Mouse (Mus musculus) CH12.LX (cell line): ENCODE results near the gene Bivm. TPM values are rescaled to one million over a fixed set of nuclear protein-coding genes. Genes with fewer than 3 reads are reported as not detected.

Experiments
- DNase-seq: peaks from one replicate; pipeline ENCODE4 v3.0.0-alpha.2; 2013; ENCODE audit errors: extremely low read depth
- H3K27ac ChIP-seq: 2 replicates; pipeline ENCODE4 v1.5.1; 2012; ENCODE audit warnings: low read depth, mild to moderate bottlenecking, control low read depth, moderate library complexity; ENCODE audit not compliant: insufficient read depth
- H3K27me3 ChIP-seq: replicated peaks from 2 replicates; pipeline ENCODE3; 2012; ENCODE audit warnings: inconsistent platforms
- H3K36me3 ChIP-seq, 2 experiments: replicated peaks in 1 of 2; 2 replicates each; pipeline versions ENCODE3 to v1.6.1; 2012; ENCODE audit warnings: inconsistent platforms in 1 of 2, low read length in 1 of 2, mild to moderate bottlenecking in 1 of 2, mixed read lengths in 1 of 2, moderate library complexity in 1 of 2; ENCODE audit not compliant: control insufficient read depth in 1 of 2, insufficient read depth in 1 of 2
- H3K4me1 ChIP-seq, 2 experiments: 2 replicates each; pipeline ENCODE4 v1.6.1; 2012; ENCODE audit warnings: inconsistent platforms in 1 of 2, moderate library complexity in 1 of 2; ENCODE audit not compliant: insufficient read depth in 2 of 2, control insufficient read depth in 1 of 2
- H3K4me2 ChIP-seq: 2 replicates; pipeline ENCODE4 v1.6.1; 2012; ENCODE audit warnings: low read depth, mild to moderate bottlenecking, control low read depth; ENCODE audit not compliant: poor library complexity, insufficient read depth, severe bottlenecking
- H3K4me3 ChIP-seq, 3 experiments: fragments of 150-350 bp in 1 of 3; sonication (generic) in 1 of 3; replicated peaks in 1 of 3; 2 replicates each; pipeline versions ENCODE3 to v1.5.1; 2011 to 2012; ENCODE audit warnings: low read depth in 2 of 3, low read length in 2 of 3, mild to moderate bottlenecking in 2 of 3, moderate library complexity in 2 of 3, control low read depth in 1 of 3, improper control_type of control experiment in 1 of 3, inconsistent platforms in 1 of 3, mixed read lengths in 1 of 3; ENCODE audit not compliant: poor library complexity in 1 of 3
- H3K79me2 ChIP-seq: replicated peaks from 2 replicates; pipeline ENCODE4 v1.6.1; 2012; ENCODE audit warnings: mild to moderate bottlenecking, moderate library complexity; ENCODE audit not compliant: control insufficient read depth, poor library complexity, insufficient read depth, severe bottlenecking; ENCODE audit errors: extremely low read depth
- H3K9ac ChIP-seq: 2 replicates; pipeline ENCODE4 v1.6.1; 2012; ENCODE audit warnings: low read depth, mild to moderate bottlenecking, control low read depth, moderate library complexity; ENCODE audit not compliant: insufficient read depth
- H3K9me3 ChIP-seq: replicated peaks from 2 replicates; pipeline ENCODE3; 2012; ENCODE audit warnings: low read length, inconsistent platforms, mixed read lengths
- BHLHE40 ChIP-seq: IDR thresholded peaks from 2 replicates; pipeline ENCODE4 v1.6.1; 2011; ENCODE audit warnings: mild to moderate bottlenecking, low read depth, low read length, improper control_type of control experiment
- CHD1 ChIP-seq: IDR thresholded peaks from 2 replicates; pipeline ENCODE4 v1.6.1; 2012; ENCODE audit warnings: low read depth, low read length, improper control_type of control experiment, inconsistent platforms
- CHD2 ChIP-seq: IDR thresholded peaks from 2 replicates; pipeline ENCODE4 v1.6.1; 2011; ENCODE audit warnings: low read length, improper control_type of control experiment
- E2F4 ChIP-seq: IDR thresholded peaks from 2 replicates; pipeline ENCODE4 v1.6.1; 2011; ENCODE audit warnings: low read depth, low read length, improper control_type of control experiment; ENCODE audit not compliant: insufficient replicate concordance
- ELF1 ChIP-seq: IDR thresholded peaks from 2 replicates; pipeline ENCODE4 v1.6.1; 2014; ENCODE audit warnings: low read depth, mild to moderate bottlenecking, inconsistent platforms, low read length, improper control_type of control experiment
- EP300 ChIP-seq: IDR thresholded peaks from 2 replicates; pipeline ENCODE4 v1.6.1; 2011; ENCODE audit warnings: low read length, improper control_type of control experiment
- ETS1 ChIP-seq: conservative IDR thresholded peaks from 2 replicates; pipeline ENCODE4 v1.6.1; 2012; ENCODE audit warnings: low read depth, mild to moderate bottlenecking, inconsistent platforms, low read length, improper control_type of control experiment, moderate library complexity
- HCFC1 ChIP-seq: IDR thresholded peaks from 2 replicates; pipeline ENCODE4 v1.6.1; 2012; ENCODE audit warnings: low read depth, mild to moderate bottlenecking, inconsistent platforms, low read length, improper control_type of control experiment
- IRF4 ChIP-seq: IDR thresholded peaks from 2 replicates; pipeline ENCODE4 v1.6.1; 2014; ENCODE audit warnings: low read depth, mild to moderate bottlenecking, inconsistent platforms, low read length, improper control_type of control experiment
- KAT2A ChIP-seq: IDR thresholded peaks from 2 replicates; pipeline ENCODE4 v1.6.1; 2012; ENCODE audit warnings: low read length, improper control_type of control experiment, inconsistent platforms; ENCODE audit not compliant: insufficient replicate concordance
- MAFK ChIP-seq: IDR thresholded peaks from 2 replicates; pipeline ENCODE4 v1.6.1; 2011; ENCODE audit warnings: low read length, improper control_type of control experiment; ENCODE audit not compliant: insufficient replicate concordance
- MAX ChIP-seq: IDR thresholded peaks from 2 replicates; pipeline ENCODE4 v1.6.1; 2011; ENCODE audit warnings: low read length, improper control_type of control experiment
- MAZ ChIP-seq: IDR thresholded peaks from 2 replicates; pipeline ENCODE4 v1.6.1; 2012; ENCODE audit warnings: low read depth, mild to moderate bottlenecking, inconsistent platforms, low read length, improper control_type of control experiment, moderate library complexity
- MEF2A ChIP-seq: IDR thresholded peaks from 2 replicates; pipeline ENCODE4 v1.6.1; 2014; ENCODE audit warnings: low read depth, mild to moderate bottlenecking, inconsistent platforms, low read length, improper control_type of control experiment, borderline replicate concordance
- MXI1 ChIP-seq: IDR thresholded peaks from 2 replicates; pipeline ENCODE4 v1.6.1; 2011; ENCODE audit warnings: mild to moderate bottlenecking, low read depth, low read length, improper control_type of control experiment
- MYC ChIP-seq: IDR thresholded peaks from 2 replicates; pipeline ENCODE4 v1.6.1; 2011; ENCODE audit warnings: low read depth, mild to moderate bottlenecking, improper control_type of control experiment, low read length
- NELFE ChIP-seq: IDR thresholded peaks from 2 replicates; pipeline ENCODE4 v1.6.1; 2011; ENCODE audit warnings: low read depth, low read length, improper control_type of control experiment
- NRF1 ChIP-seq: IDR thresholded peaks from 2 replicates; pipeline ENCODE4 v1.6.1; 2014; ENCODE audit warnings: low read depth, mild to moderate bottlenecking, inconsistent platforms, low read length, improper control_type of control experiment, moderate library complexity
- POLR2A ChIP-seq: IDR thresholded peaks from 2 replicates; pipeline ENCODE4 v1.6.1; 2011; ENCODE audit warnings: low read depth, mild to moderate bottlenecking, improper control_type of control experiment, low read length
- POLR2AphosphoS2 ChIP-seq: IDR thresholded peaks from 2 replicates; pipeline ENCODE4 v1.6.1; 2011; ENCODE audit warnings: low read depth, low read length, improper control_type of control experiment
- SIN3A ChIP-seq: IDR thresholded peaks from 2 replicates; pipeline ENCODE4 v1.6.1; 2012; ENCODE audit warnings: low read length, improper control_type of control experiment, inconsistent platforms
- SMC3 ChIP-seq: IDR thresholded peaks from 2 replicates; pipeline ENCODE4 v1.6.1; 2011; ENCODE audit warnings: low read depth, low read length, improper control_type of control experiment
- TBP ChIP-seq: conservative IDR thresholded peaks from 2 replicates; pipeline ENCODE4 v1.6.1; 2011; ENCODE audit warnings: low read depth, low read length, improper control_type of control experiment
- TCF12 ChIP-seq: IDR thresholded peaks from 2 replicates; pipeline ENCODE4 v1.6.1; 2014; ENCODE audit warnings: low read depth, mild to moderate bottlenecking, inconsistent platforms, low read length, improper control_type of control experiment
- UBTF ChIP-seq: IDR thresholded peaks from 2 replicates; pipeline ENCODE4 v1.6.1; 2012; ENCODE audit warnings: low read depth, mild to moderate bottlenecking, inconsistent platforms, low read length, improper control_type of control experiment, moderate library complexity
- USF1 ChIP-seq: IDR thresholded peaks from 2 replicates; pipeline ENCODE4 v1.6.1; 2014; ENCODE audit warnings: low read depth, mild to moderate bottlenecking, inconsistent platforms, low read length, improper control_type of control experiment
- USF2 ChIP-seq: conservative IDR thresholded peaks from 2 replicates; pipeline ENCODE4 v1.6.1; 2011; ENCODE audit warnings: low read depth, low read length, improper control_type of control experiment
- ZC3H11A ChIP-seq: IDR thresholded peaks from 2 replicates; pipeline ENCODE4 v1.6.1; 2012; ENCODE audit warnings: low read depth, mild to moderate bottlenecking, inconsistent platforms, low read length, improper control_type of control experiment
- ZMIZ1 ChIP-seq: IDR thresholded peaks from 2 replicates; pipeline ENCODE4 v1.6.1; 2012; ENCODE audit warnings: low read depth, mild to moderate bottlenecking, inconsistent platforms, low read length, improper control_type of control experiment
- dilution Hi-C: fragments of 300-500 bp; cut with MboI; formaldehyde crosslinking; loops from 2 replicates; pipeline ENCODE4 v1.14.3; 2020; ENCODE audit warnings: low sequenced_read_pairs; ENCODE audit not compliant: extremely low pct_unique_long_range_greater_than_20kb, extremely low pct_ligation_motif_present
- in situ Hi-C: fragments of 300-500 bp; cut with MboI; formaldehyde crosslinking; loops from 3 replicates; pipeline ENCODE4 v1.14.3; 2019; ENCODE audit warnings: low sequenced_read_pairs, low pct_ligation_motif_present, low pct_unique_long_range_greater_than_20kb, mixed read lengths
- polyA plus RNA-seq: library from polyadenylated mRNA; unstranded; fragments of >175 nt; gene quantifications from 2 replicates; pipeline ENCODE4 v1.2.1, GENCODE M21; 2012; ENCODE audit warnings: low read depth; ENCODE audit not compliant: insufficient read length
- total RNA-seq, 2 experiments: library from RNA; depleted of rRNA; stranded (reverse); fragments of 300-350 nt in 1 of 2; fragments of >200 nt in 1 of 2; gene quantifications; 2 replicates each; pipeline ENCODE4 v1.2.3; 2012 to 2014

Gene Bivm
- total and polyA plus RNA-seq, 3 experiments, result 0.04 to 0.09 (median 0.05) TPM

GRCm38 (mm10) chr1:44147563-44148381, 29.0 kb downstream of the Bivm start, which contains the start of gene Ercc5:
Gene Ercc5 (plus strand): TSS chr1:44147744.
- peak; percentile 93 for DNase-seq
- peaks cover 0 to 2% of the 10 kb centered on the region in 2 experiments for H3K36me3 ChIP-seq
- no peaks in the 10 kb centered on the region for H3K9me3 ChIP-seq
- H3K27me3 ChIP-seq, result no peaks in the 10 kb centered on the region
- peak within 1 kb of the TSS; percentile 81 for H3K4me2 ChIP-seq
- dilution Hi-C loops (no loop called here), in situ Hi-C loops (no loop called here)
- H3K4me3 ChIP-seq, result peak within 1 kb of the TSS; percentile 75 to 85 (median 81)
- H3K4me1 ChIP-seq, result peaks cover 0 to 11% of the 10 kb centered on the region in 2 experiments; a peak in 2 of 4 replicates
- H3K79me2 ChIP-seq, result peaks cover 2% of the 10 kb centered on the region; the same call in 1 of the 2 replicates
- TF ChIP-seq ETS1 (peak; percentile 42), EP300 (0 out of 2 replicates have a peak, but pooled peaks have one; percentile 29), SMC3 (no peak), ELF1 (peak; percentile 78), SIN3A (peak; percentile 67), BHLHE40 (peak; percentile 72), MAFK (peak; percentile 32; the same call in 1 of the 2 replicates), IRF4 (peak; percentile 67), E2F4 (peak; percentile 76; the same call in 1 of the 2 replicates), MAX (peak; percentile 76), MAZ (no peak), MEF2A (peak; percentile 65; the same call in 1 of the 2 replicates), ZMIZ1 (peak; percentile 93), MXI1 (peak; percentile 37; the same call in 1 of the 2 replicates), USF1 (no peak), HCFC1 (peak; percentile 74), NRF1 (no peak), MYC (peak; percentile 44; the same call in 1 of the 2 replicates), NELFE (peak; percentile 86; the same call in 1 of the 2 replicates), USF2 (no peak), UBTF (0 out of 2 replicates have a peak, but pooled peaks have one; percentile 50), TCF12 (peak; percentile 82), POLR2A (peak; percentile 91), CHD1 (no peak), TBP (peak; percentile 77), POLR2AphosphoS2 (peak; percentile 78; the same call in 1 of the 2 replicates), KAT2A (0 out of 2 replicates have a peak, but pooled peaks have one; percentile 37), CHD2 (peak; percentile 76), ZC3H11A (no peak)
- peak within 1 kb of the TSS; percentile 4 for H3K27ac ChIP-seq
- H3K9ac ChIP-seq, result peak within 1 kb of the TSS; percentile 93
